Mouse (Mus musculus): ENCODE measurements around the gene Ugt1a5.

Gene Ugt1a5

GRCm38 (mm10) chr1:88197443-88197842, 31.6 kb downstream of the Ugt1a5 start:
- DNase-seq (ENCODE audit: low spot score in 2 of 2): no peak

DNA sequence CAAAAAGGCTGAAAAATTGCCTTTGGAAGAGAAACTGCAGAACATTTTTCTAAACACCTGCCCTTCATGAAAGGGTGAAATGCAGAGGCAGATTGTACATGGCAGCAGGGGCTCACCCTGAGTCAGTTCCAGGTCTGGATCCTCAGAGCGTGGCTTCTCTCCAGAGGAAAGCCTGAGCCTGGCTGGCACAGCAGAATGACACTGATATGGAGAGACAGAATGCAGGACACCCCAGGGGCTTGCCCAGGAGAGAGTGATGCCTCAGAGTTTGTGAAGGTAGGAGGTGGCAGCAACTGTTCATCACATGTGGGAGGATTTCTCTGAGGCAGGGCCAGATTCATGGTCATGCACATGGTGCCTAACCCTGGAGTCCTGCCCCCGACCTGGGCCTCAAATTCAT, 34.2 kb downstream of the Ugt1a5 start:
- DNase-seq (ENCODE audit: low spot score in 2 of 2): no peak

GRCm38 (mm10) chr1:88200456-88200855, 34.6 kb downstream of the Ugt1a5 start, which contains the start of gene Ugt1a2:
TSS of gene Ugt1a2 (plus strand) at chr1:88200601.
- DNase-seq (ENCODE audit: low spot score in 2 of 2): no peak

GRCm38 (mm10) chr1:88205294-88205922, 39.6 kb downstream of the Ugt1a5 start, which contains the start of gene Dnajb3:
TSS of gene Dnajb3 (minus strand) at chr1:88205782.
- DNase-seq (ENCODE audit: low spot score in 2 of 2): peak; percentile 54 to 63

- no peak for DNase-seq (ENCODE audit: low spot score in 2 of 2)
Observed at GRCm38 (mm10) chr1:88206843-88207479, 41.1 kb downstream of the Ugt1a5 start.

- DNase-seq (ENCODE audit: low spot score in 2 of 2): no peak
Observed at GRCm38 (mm10) chr1:88211812-88212211, 46.0 kb downstream of the Ugt1a5 start, which contains the start of gene Ugt1a1. TSS of gene Ugt1a1 (plus strand) at chr1:88211959.

DNA sequence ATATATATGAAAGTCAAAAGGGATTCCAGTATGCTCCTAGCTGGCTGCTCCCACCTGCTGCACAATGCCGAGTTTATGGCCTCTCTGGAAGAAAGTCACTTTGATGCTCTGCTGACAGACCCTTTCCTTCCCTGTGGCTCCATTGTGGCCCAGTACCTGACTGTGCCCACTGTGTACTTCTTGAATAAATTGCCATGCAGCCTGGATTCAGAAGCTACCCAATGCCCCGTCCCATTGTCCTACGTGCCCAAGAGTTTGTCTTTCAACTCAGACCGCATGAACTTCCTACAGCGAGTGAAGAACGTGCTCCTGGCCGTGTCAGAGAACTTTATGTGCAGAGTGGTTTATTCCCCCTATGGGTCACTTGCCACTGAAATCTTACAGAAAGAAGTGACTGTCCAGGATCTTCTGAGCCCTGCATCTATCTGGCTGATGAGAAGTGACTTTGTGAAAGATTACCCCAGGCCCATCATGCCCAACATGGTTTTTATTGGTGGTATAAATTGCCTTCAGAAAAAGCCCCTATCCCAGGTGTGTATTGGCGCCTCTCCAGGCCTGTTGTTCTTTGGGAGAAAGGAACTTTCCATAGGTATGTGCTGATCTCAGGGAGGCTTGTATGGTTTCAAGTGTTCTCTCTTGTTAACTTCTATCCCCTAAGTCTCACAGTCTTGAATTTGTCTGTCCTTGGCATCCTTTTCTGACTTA, 46.7 kb downstream of the Ugt1a5 start:
- no peak for DNase-seq (ENCODE audit: low spot score in 2 of 2)

DNA sequence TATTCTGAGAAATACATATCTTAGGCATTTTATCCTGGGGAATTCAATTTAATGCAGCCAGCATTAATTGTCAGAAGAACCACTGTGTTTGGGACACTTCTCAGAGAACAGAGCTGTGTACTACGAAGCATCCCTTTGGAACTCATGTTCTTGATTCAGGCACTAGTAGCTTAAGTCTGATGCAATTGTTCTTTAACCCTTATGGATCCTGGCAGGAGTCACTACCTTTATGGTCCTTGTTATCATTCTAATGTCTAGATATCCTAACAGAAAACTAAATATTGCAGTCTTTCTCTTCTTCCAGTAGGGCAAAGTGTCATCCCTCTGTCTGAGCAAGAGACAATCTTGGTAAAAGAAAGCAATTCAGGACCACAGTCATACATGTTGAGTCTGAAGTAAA, 47.2 kb downstream of the Ugt1a5 start:
- DNase-seq (ENCODE audit: low spot score in 2 of 2): no peak

DNA sequence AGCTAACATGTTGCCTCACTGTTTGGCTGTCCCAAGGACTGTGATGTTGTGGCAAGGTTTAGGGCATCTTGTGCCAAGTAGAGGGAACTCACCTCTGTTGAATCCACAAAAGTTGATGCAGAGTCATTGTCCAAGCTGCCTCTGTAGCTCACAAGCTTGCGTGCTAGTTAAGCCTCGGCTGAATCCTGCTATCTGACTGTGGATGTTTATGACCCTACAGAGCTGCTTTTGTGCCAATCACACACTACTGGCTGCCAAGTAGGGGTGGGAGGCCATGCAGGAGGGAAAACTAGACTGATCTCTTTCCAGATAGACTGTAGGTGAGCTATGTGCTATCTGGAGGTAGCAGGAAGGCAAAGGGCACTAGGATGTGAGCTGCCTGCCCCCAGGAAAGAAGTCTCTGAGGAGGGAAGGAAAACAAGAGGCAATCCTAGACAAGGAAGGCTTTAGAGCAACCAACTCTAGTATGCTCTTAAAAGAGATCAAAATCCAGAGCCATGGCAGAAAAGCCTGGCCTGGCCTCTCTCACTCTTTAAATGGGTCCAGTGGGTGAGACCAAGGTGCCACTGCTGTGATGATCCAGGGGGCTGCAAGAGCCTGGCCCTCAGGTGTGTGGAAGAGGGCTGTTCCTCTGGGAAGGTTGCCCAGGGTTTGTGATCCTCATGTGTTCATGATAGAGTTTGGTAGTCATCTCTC, 48.1 kb downstream of the Ugt1a5 start:
- DNase-seq (ENCODE audit: low spot score in 2 of 2): no peak

DNA sequence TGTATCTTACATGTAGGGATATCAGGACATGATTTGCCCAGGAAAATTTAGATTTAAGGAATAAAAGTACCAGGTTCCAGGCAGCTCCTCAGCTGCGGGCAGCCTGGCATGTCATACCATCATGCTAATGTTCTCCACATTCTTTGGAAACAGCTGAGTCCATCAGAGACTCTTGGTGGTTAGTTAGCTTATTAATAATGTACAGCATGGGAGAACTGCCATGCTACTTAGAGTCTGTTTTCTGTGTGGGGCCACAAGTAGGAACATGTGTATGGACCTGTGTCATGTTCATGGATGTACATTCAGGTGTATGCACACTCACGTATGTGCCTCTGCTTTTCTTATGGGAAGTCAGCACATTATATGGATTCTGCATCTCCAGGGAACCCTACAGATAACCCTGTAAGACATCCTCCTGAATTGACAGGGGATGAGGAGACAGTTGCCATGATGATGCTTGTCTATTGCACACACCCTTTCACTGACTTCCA, 48.7 kb downstream of the Ugt1a5 start:
- DNase-seq (ENCODE audit: low spot score in 2 of 2): no peak

GRCm38 (mm10) chr1:88215466-88216380, 49.9 kb downstream of the Ugt1a5 start:
- no peak for DNase-seq (ENCODE audit: low spot score in 2 of 2)

DNA sequence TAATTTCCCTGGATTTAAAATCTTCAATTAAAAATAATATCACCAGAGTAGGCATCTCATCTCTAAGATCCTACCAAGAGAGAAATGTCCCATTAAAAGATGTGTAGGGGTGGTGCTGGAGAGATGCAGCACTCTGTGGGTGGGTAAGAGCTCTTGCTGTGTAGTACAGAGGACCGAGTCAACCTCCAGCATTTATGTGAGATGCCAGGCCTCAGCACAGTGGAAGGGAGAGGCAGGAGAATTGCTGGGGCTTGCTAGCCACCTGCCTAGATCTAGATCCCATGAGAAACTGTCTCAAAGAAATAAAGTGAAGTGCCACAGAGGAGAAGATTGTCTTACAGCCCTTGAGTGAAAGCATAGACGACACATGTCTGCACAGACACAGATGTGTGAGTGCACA, 50.7 kb downstream of the Ugt1a5 start:
- DNase-seq (ENCODE audit: low spot score in 2 of 2): no peak

- DNase-seq (ENCODE audit: low spot score in 2 of 2): no peak
Observed at GRCm38 (mm10) chr1:88217144-88217543, 51.3 kb downstream of the Ugt1a5 start.

- no peak for DNase-seq (ENCODE audit: low spot score in 2 of 2)
Observed at GRCm38 (mm10) chr1:88217576-88217975, 51.8 kb downstream of the Ugt1a5 start.

GRCm38 (mm10) chr1:88218051-88218450, 52.2 kb downstream of the Ugt1a5 start:
- no peak for DNase-seq (ENCODE audit: low spot score in 2 of 2)

- no peak for DNase-seq (ENCODE audit: low spot score in 2 of 2)
Observed at GRCm38 (mm10) chr1:88218591-88218990, 52.8 kb downstream of the Ugt1a5 start.

DNA sequence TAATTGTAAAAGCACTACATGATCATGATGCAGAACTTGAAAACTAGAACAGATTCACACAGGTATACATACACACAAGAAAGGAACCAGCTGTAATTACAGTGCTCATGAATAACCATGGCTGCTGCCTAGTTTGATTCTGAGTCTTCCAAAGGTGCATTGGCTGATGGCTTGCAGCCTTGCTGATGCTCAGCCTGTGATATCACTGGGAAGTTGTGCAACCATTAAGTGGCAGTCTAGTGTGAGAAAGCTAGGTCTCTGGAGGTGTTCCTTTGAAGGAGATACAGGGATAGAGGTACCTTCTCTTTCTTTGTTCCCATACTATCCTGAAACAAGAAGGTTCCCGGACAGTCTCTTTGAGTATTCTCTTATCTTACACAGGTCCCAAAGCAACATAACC, 53.2 kb downstream of the Ugt1a5 start:
- DNase-seq (ENCODE audit: low spot score in 2 of 2): no peak

DNA sequence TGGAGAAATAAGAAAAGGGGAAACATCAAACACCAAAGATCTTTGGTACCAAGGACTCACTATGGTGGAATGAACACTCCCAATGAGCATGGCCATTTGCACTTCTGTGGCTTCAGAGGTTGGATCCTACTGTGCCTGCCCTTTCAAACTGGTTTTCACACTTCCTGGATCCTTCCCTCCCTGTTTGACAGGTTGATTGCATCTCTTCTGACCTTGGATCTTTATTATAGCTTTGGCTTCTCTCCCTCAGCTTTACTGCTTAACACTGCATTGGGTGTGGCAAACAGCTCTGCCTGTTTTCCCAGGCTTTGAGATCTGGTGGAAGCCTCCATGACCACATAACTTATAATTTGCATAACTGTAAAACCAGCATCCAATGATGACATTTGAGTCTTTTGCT, 54.5 kb downstream of the Ugt1a5 start:
- no peak for DNase-seq (ENCODE audit: low spot score in 2 of 2)

- DNase-seq (ENCODE audit: low spot score in 2 of 2): no peak
Observed at GRCm38 (mm10) chr1:88222216-88222615, 56.4 kb downstream of the Ugt1a5 start.

- DNase-seq (ENCODE audit: low spot score in 2 of 2): peak in 1 of 2 experiments; percentile 2
Observed at GRCm38 (mm10) chr1:88223011-88223515, 57.3 kb downstream of the Ugt1a5 start.

DNA sequence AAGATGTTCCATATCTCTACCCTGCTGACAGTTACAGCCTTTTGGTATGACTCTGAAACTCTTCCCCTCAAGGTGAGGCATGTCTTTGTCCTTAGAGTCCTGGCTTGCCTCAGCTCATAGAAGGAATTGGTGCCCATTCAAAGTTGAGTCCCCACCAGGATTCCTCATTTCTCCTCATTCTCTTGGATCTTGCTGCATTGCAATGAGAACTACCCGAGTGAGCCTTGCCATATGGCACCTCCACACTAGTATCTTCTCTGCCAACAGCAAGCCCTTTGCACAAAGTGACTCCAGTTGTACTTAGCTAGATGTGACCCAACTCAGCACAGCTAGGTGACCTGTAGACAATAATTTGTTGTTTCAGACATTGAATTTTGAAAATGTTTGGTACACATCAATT, 57.8 kb downstream of the Ugt1a5 start:
- peak in 1 of 2 experiments; percentile 2 for DNase-seq (ENCODE audit: low spot score in 2 of 2)

Measured in natural killer cell, adult 2 months (primary cell).